Mouse (Mus musculus) stomach, postnatal 0 days (tissue): Measurements from ENCODE around the gene Tigd4. TPM values are rescaled to one million over a fixed set of nuclear protein-coding genes. Genes with fewer than 3 reads are reported as not detected.
A peak's percentile ranks its signal among the peaks of the same experiment; 100 is the strongest.
"Not testable (repeated sequence)": the region's sequence is repeated elsewhere in the genome, so short reads cannot be mapped to it uniquely, and the experiment has no call there.

Experiments used
- ATAC-seq: fragments of 200-750 bp; cut with Nextera tagmentation; 2 replicates; pipeline ENCODE4 v1.8.0; 2017; ENCODE audit not compliant: low FRiP score, low TSS enrichment
- DNase-seq: peaks from one replicate; pipeline ENCODE4 v3.0.0-alpha.2; 2016; ENCODE audit warnings: low spot score
- H3K27ac ChIP-seq: fragments of 300-500 bp; sonication (generic); replicated peaks from 2 replicates; pipeline ENCODE4 v1.5.1; 2014; ENCODE audit warnings: mild to moderate bottlenecking, control low read depth
- H3K27me3 ChIP-seq: fragments of 300-500 bp; sonication (generic); 2 replicates; pipeline ENCODE4 v1.6.1; 2014; ENCODE audit warnings: low read length; ENCODE audit not compliant: control insufficient read depth, insufficient read depth
- H3K36me3 ChIP-seq: fragments of 300-500 bp; sonication (generic); 2 replicates; pipeline ENCODE4 v1.6.1; 2014; ENCODE audit warnings: low read length, mixed read lengths; ENCODE audit not compliant: control insufficient read depth, insufficient read depth
- H3K4me1 ChIP-seq: fragments of 300-500 bp; sonication (generic); replicated peaks from 2 replicates; pipeline ENCODE4 v1.6.1; 2014; ENCODE audit warnings: antibody characterized with exemption; ENCODE audit not compliant: control insufficient read depth, insufficient read depth
- H3K4me2 ChIP-seq: fragments of 300-500 bp; sonication (generic); replicated peaks from 2 replicates; pipeline ENCODE4 v1.6.1; 2014; ENCODE audit warnings: low read depth, mild to moderate bottlenecking, control low read depth, moderate library complexity
- H3K4me3 ChIP-seq: fragments of 300-500 bp; sonication (generic); 2 replicates; pipeline ENCODE4 v1.5.1; 2014; ENCODE audit warnings: low read depth, low read length, control low read depth
- H3K9ac ChIP-seq: fragments of 300-500 bp; sonication (generic); 2 replicates; pipeline ENCODE4 v1.6.1; 2014; ENCODE audit warnings: mild to moderate bottlenecking, low read length, control low read depth, mixed read lengths
- H3K9me3 ChIP-seq: fragments of 300-500 bp; sonication (generic); 2 replicates; pipeline ENCODE4 v1.6.1; 2016; ENCODE audit warnings: low read length; ENCODE audit not compliant: control insufficient read depth
- CTCF ChIP-seq: IDR thresholded peaks from 2 replicates; pipeline ENCODE4 v1.5.1; 2016; ENCODE audit warnings: antibody characterized with exemption, low read depth, mild to moderate bottlenecking, moderate library complexity
- EP300 ChIP-seq: optimal IDR thresholded peaks from 2 replicates; pipeline ENCODE3; 2016; ENCODE audit warnings: antibody characterized with exemption
- WGBS: fragments of 180-500 bp; shearing (Covaris S2); extraction: QIAGEN DNeasy Blood & Tissue Kit; methylation state at CpG from one replicate; pipeline ENCODE4 v1.1.7; 2014; 5-methylcytosine and 5-hydroxymethylcytosine counted together
- polyA plus RNA-seq: library from polyadenylated mRNA; unstranded; fragments of >200 nt; fragmentation: Nextera tagmentation; extraction: Ambion mirVana; gene quantifications from 2 replicates; pipeline ENCODE4 v1.2.1, GENCODE M21; 2015

Gene Tigd4
- polyA plus RNA-seq: 0.15 and 0.21 TPM in 2 replicates

GRCm38 (mm10) chr3:84593274-84593673 is at the start of gene Tigd4:
Tigd4 (plus strand) TSS chr3:84593574.
- Histone ChIP-seq H3K36me3 (no peaks in the 10 kb centered on the region), H3K9ac (no peak within 1 kb of the TSS), H3K4me1 (no peaks in the 10 kb centered on the region), H3K9me3 (no peaks in the 10 kb centered on the region), H3K27ac (no peak within 1 kb of the TSS), H3K4me3 (no peak within 1 kb of the TSS), H3K27me3 (no peaks in the 10 kb centered on the region), H3K4me2 (no peak within 1 kb of the TSS)
- 66% methylated on average over 2 of the region's 2 CpGs for WGBS
- ATAC-seq (no peak), DNase-seq (no peak)
- TF ChIP-seq CTCF (no peak), EP300 (no peak)

DNA sequence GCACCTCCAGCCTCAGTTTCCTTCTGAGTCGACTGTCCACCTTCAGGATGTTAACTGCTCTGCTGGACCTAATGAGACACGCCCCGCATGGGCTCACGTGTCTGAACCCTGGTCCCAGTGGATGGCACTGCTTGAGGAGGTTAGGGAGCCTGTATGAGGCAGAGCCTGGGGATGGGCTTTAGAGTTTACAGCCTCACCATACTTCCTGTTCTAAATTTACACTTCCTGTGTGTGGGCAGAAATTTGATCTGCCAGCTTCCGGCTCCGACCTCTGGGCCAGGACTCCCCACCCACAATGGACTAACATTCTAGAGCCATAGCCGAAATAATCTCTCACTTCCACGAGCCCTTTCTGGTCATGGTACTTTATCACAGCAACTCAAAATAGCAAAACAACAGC is 46.2 kb upstream of the Tigd4 start:
- Histone ChIP-seq H3K9me3 (no peaks in the 10 kb centered on the region), H3K27me3 (no peaks in the 10 kb centered on the region), H3K4me2 (no peak overlapping the region), H3K27ac (no peak overlapping the region), H3K4me1 (no peaks in the 10 kb centered on the region), H3K36me3 (no peaks in the 10 kb centered on the region), H3K4me3 (no peak overlapping the region), H3K9ac (no peak overlapping the region)
- TF ChIP-seq CTCF (no peak), EP300 (no peak)
- WGBS: 74% methylated on average over 8 of the region's 8 CpGs
- ATAC-seq (no peak), DNase-seq (no peak)

DNA sequence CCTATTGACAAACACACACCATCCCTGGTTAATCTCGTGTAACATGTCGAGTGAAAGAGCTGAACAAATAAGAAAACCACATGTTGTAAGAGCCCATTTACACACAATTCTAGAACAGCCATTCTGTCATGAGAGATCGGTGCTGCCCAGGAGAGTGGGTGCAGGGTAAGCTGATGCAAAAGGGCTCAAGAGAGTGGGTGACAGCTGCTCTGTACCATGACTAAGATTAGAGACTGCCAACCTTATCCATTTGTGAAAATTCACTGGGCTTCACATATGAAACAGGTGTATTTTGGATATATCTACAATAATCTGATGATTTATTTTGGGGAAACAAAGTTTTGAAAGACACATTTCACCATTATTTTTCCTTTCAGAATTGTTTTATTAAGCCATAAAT is 37.6 kb upstream of the Tigd4 start:
- H3K4me1 ChIP-seq: no peaks in the 10 kb centered on the region
- ATAC-seq: no peak
- WGBS: 65% methylated on average over 3 of the region's 3 CpGs
- H3K4me3 ChIP-seq: no peak overlapping the region
- no peak overlapping the region for H3K9ac ChIP-seq
- no peaks in the 10 kb centered on the region for H3K27me3 ChIP-seq
- H3K9me3 ChIP-seq: no peaks in the 10 kb centered on the region
- no peak overlapping the region for H3K27ac ChIP-seq
- DNase-seq: no peak
- TF ChIP-seq CTCF: no peak
- no peaks in the 10 kb centered on the region for H3K36me3 ChIP-seq
- no peak overlapping the region for H3K4me2 ChIP-seq

- H3K27me3 ChIP-seq: no peaks in the 10 kb centered on the region
- H3K36me3 ChIP-seq: no peaks in the 10 kb centered on the region
- H3K4me1 ChIP-seq: no peaks in the 10 kb centered on the region
- H3K4me2 ChIP-seq: no peak overlapping the region
- 92% methylated on average over 3 of the region's 3 CpGs for WGBS
- H3K9me3 ChIP-seq: no peaks in the 10 kb centered on the region
- DNase-seq (no peak), ATAC-seq (no peak)
- no peak overlapping the region for H3K9ac ChIP-seq
- H3K4me3 ChIP-seq: no peak overlapping the region
- no peak for TF ChIP-seq EP300
- TF ChIP-seq CTCF: no peak
- 0 out of 2 replicates have a peak overlapping the region, but pooled peaks have one; percentile 4 for H3K27ac ChIP-seq
Measured at GRCm38 (mm10) chr3:84558301-84558700, 35.1 kb upstream of the Tigd4 start.

- not testable (repeated sequence) for DNase-seq, H3K4me1 ChIP-seq, H3K4me2 ChIP-seq, H3K9ac ChIP-seq, H3K36me3 ChIP-seq, H3K27me3 ChIP-seq, H3K27ac ChIP-seq, H3K9me3 ChIP-seq, ATAC-seq, H3K4me3 ChIP-seq
- WGBS: 100% methylated on average over 2 of the region's 2 CpGs
Measured at GRCm38 (mm10) chr3:84562911-84563310, 30.5 kb upstream of the Tigd4 start.

DNA sequence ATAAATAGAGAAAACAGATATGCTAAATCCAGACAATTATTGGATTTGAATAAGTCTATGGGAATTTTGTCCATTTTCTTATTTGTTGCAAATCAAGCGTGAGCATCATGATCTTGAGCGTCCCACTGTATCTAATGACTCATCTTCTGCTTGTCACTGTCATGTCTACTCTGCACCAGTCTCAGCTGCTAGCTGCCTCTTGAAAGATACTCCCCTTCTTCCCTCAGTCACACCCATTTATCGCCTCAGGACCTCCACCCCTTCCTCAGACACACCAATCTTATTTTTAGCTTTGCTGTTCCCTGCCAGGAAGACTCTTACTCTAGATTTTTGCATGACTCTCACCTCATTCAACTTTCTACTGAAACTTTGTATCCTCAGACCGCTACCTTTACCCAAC is 30.0 kb upstream of the Tigd4 start:
- Histone ChIP-seq H3K36me3 (no peaks in the 10 kb centered on the region), H3K27me3 (no peaks in the 10 kb centered on the region), H3K9ac (no peak overlapping the region), H3K9me3 (no peaks in the 10 kb centered on the region), H3K4me2 (no peak overlapping the region), H3K27ac (no peak overlapping the region), H3K4me1 (no peaks in the 10 kb centered on the region), H3K4me3 (no peak overlapping the region)
- no peak for ATAC-seq
- DNase-seq: no peak
- TF ChIP-seq CTCF (no peak), EP300 (no peak)
- WGBS: 82% methylated on average over 4 of the region's 4 CpGs
